Mouse (Mus musculus): ENCODE measurements at regions not wholly inside any gene's neighbourhood (a gene's known extent, or its start where the extent isn't known, plus 50 kb on each side); places are given as distances from the start of the nearest gene placed in this dataset.

DNA sequence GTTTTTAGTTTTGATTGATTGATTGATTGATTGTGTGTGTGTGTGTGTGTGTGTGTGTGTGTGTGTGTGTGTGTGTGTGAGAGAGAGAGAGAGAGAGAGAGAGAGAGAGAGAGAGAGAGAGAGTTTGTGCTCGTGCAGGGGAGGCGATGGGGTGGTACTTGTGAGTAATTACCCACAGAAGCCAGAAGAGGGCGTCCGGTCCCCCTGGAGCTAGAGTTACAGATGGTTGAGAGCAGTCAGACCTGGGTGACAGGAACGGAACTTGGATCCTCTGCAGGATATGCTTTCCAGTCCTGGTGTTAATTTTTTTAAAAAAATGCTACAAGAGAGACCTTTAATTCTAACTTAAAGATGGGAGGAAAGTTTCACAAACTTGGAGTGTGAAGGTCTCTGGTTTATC, 151.7 kb downstream of the CK137956 start:
- WGBS, result 80% methylated on average over 5 of the region's 5 CpGs

DNA sequence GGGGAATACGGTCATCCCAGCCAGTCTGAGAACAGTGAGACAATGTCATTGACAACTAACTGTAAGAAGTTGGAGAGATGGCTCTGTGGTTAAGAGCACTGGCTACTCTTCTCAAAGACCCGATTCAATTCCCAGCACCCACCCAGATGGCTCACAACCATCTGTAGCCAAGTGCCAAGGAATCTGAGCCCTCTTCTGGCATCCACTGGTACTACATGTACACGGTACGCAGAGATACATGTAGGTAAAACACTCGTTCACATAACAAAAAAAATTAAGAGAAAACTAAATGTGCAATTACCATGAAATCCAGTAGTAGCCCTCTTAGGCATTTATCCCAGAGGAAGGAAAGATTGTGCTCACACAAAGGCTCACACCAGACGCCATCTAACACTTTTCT, 156.1 kb downstream of the CK137956 start:
- Histone ChIP-seq H3K4me1 (replicated peaks; ENCODE audit: control insufficient read depth, insufficient read depth, low read length) (no peaks in the 10 kb centered on the region), H3K4me3 (ENCODE audit: control insufficient read depth, insufficient read depth, low read length) (no peak overlapping the region), H3K27me3 (ENCODE audit: control insufficient read depth, insufficient read depth, low read length) (no peaks in the 10 kb centered on the region), H3K27ac (ENCODE audit: control insufficient read depth, insufficient read depth, low read length) (no peak overlapping the region), H3K36me3 (ENCODE audit: control insufficient read depth, insufficient read depth, low read length) (no peaks in the 10 kb centered on the region)
- DNase-seq, result no peak
- TF ChIP-seq POLR2A (IDR thresholded peaks at IDR 0.05; ENCODE audit: control insufficient read depth, extremely low read depth, insufficient read depth, low read length, poor library complexity) (no peak), CTCF (IDR thresholded peaks at IDR 0.05; ENCODE audit: borderline replicate concordance, control insufficient read depth, extremely low read depth, insufficient read depth, low read length, poor library complexity) (no peak)
- WGBS, result 94% methylated on average over 6 of the region's 6 CpGs

More for the DNA sequence above, 151.7 kb downstream of the CK137956 start:
- DNase-seq, result no peak
- Histone ChIP-seq H3K4me3 (ENCODE audit: control insufficient read depth, insufficient read depth, low read length) (no peak overlapping the region), H3K4me1 (replicated peaks; ENCODE audit: control insufficient read depth, insufficient read depth, low read length) (no peaks in the 10 kb centered on the region), H3K27me3 (ENCODE audit: control insufficient read depth, insufficient read depth, low read length) (no peaks in the 10 kb centered on the region), H3K36me3 (ENCODE audit: control insufficient read depth, insufficient read depth, low read length) (no peaks in the 10 kb centered on the region), H3K27ac (ENCODE audit: control insufficient read depth, insufficient read depth, low read length) (no peak overlapping the region)
- TF ChIP-seq POLR2A (IDR thresholded peaks at IDR 0.05; ENCODE audit: control insufficient read depth, extremely low read depth, insufficient read depth, low read length, poor library complexity) (no peak), CTCF (IDR thresholded peaks at IDR 0.05; ENCODE audit: borderline replicate concordance, control insufficient read depth, extremely low read depth, insufficient read depth, low read length, poor library complexity) (no peak)

GRCm38 (mm10) chr4:127812047-127812545, 158.7 kb downstream of the CK137956 start:
- Histone ChIP-seq H3K4me1 (replicated peaks; ENCODE audit: control insufficient read depth, insufficient read depth, low read length) (no peaks in the 10 kb centered on the region), H3K27me3 (ENCODE audit: control insufficient read depth, insufficient read depth, low read length) (no peaks in the 10 kb centered on the region), H3K27ac (ENCODE audit: control insufficient read depth, insufficient read depth, low read length) (no peak overlapping the region), H3K36me3 (ENCODE audit: control insufficient read depth, insufficient read depth, low read length) (no peaks in the 10 kb centered on the region), H3K4me3 (ENCODE audit: control insufficient read depth, insufficient read depth, low read length) (no peak overlapping the region)
- DNase-seq, result no peak
- WGBS, result 86% methylated on average over 3 of the region's 3 CpGs
- no peak for TF ChIP-seq POLR2A (IDR thresholded peaks at IDR 0.05; ENCODE audit: control insufficient read depth, extremely low read depth, insufficient read depth, low read length, poor library complexity)
- no peak for TF ChIP-seq CTCF (IDR thresholded peaks at IDR 0.05; ENCODE audit: borderline replicate concordance, control insufficient read depth, extremely low read depth, insufficient read depth, low read length, poor library complexity)

DNA sequence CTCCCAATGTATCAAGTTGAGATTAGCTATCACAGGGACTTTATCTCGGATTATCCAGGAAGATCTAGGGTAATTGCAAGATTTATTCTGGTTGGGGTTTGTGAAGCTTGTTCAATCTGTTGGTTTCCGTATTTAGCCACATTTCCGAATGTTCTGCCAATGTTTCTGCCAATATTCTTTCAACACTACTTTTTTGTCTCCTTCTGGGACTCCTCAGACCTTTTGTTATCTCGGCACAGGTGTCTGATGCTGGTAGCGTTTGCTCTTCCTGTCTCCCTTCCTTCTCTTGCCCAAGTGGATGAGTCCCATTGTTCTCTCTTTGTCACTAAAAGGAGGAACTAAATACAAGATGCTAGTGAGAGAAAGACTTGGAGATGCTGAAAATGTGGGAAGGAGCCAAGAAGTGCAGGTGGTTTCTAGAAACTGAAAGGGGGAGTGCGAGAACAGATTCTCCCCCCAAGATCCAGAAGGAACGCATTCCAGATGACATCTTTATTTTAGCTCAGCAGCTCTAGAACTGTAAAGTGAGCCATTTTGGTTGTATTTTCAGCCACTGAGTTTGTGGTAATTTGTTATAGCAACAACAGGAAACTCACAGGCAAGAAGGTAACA, 159.7 kb downstream of the CK137956 start:
- no peak for DNase-seq
- H3K4me1 ChIP-seq (replicated peaks; ENCODE audit: control insufficient read depth, insufficient read depth, low read length), result no peaks in the 10 kb centered on the region
- no peaks in the 10 kb centered on the region for H3K36me3 ChIP-seq (ENCODE audit: control insufficient read depth, insufficient read depth, low read length)
- no peak overlapping the region for H3K27ac ChIP-seq (ENCODE audit: control insufficient read depth, insufficient read depth, low read length)
- H3K27me3 ChIP-seq (ENCODE audit: control insufficient read depth, insufficient read depth, low read length), result no peaks in the 10 kb centered on the region
- no peak for TF ChIP-seq CTCF (IDR thresholded peaks at IDR 0.05; ENCODE audit: borderline replicate concordance, control insufficient read depth, extremely low read depth, insufficient read depth, low read length, poor library complexity)
- TF ChIP-seq POLR2A (IDR thresholded peaks at IDR 0.05; ENCODE audit: control insufficient read depth, extremely low read depth, insufficient read depth, low read length, poor library complexity), result no peak
- no peak overlapping the region for H3K4me3 ChIP-seq (ENCODE audit: control insufficient read depth, insufficient read depth, low read length)
- WGBS, result 83% methylated on average over 7 of the region's 7 CpGs

DNA sequence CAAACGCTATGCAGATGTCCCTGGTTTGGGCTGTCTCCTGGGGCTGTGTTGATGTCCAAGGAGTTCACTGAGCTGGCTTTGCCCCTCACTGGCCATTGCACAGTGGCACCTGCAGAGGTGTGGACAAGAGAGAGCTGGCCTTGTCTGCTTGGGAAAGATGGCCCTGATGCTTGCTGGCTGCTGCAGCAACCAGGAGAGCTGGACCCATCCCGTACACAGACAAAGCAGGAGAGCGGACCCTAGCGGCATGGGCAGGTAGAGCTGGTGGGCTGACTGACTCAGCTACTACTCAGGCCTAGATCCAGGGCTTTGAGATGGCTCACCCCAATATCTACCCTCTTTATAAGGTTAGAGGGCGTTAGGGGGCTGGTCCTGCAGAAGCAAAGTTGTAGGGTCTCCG, 161.7 kb downstream of the CK137956 start:
- 76% methylated on average over 6 of the region's 6 CpGs for WGBS

GRCm38 (mm10) chr4:127789206-127789605, 181.5 kb downstream of the CK137956 start:
- H3K4me1 ChIP-seq (replicated peaks; ENCODE audit: control insufficient read depth, insufficient read depth, low read length), result no peaks in the 10 kb centered on the region
- no peak overlapping the region for H3K4me3 ChIP-seq (ENCODE audit: control insufficient read depth, insufficient read depth, low read length)
- H3K27ac ChIP-seq (ENCODE audit: control insufficient read depth, insufficient read depth, low read length), result no peak overlapping the region
- TF ChIP-seq POLR2A (IDR thresholded peaks at IDR 0.05; ENCODE audit: control insufficient read depth, extremely low read depth, insufficient read depth, low read length, poor library complexity) (no peak), CTCF (IDR thresholded peaks at IDR 0.05; ENCODE audit: borderline replicate concordance, control insufficient read depth, extremely low read depth, insufficient read depth, low read length, poor library complexity) (no peak)
- WGBS, result 74% methylated on average over 12 of the region's 12 CpGs
- DNase-seq, result no peak
- H3K36me3 ChIP-seq (ENCODE audit: control insufficient read depth, insufficient read depth, low read length), result no peaks in the 10 kb centered on the region
- no peaks in the 10 kb centered on the region for H3K27me3 ChIP-seq (ENCODE audit: control insufficient read depth, insufficient read depth, low read length)

More for the DNA sequence above, 161.7 kb downstream of the CK137956 start:
- no peak for DNase-seq
- no peak overlapping the region for H3K4me3 ChIP-seq (ENCODE audit: control insufficient read depth, insufficient read depth, low read length)
- no peak overlapping the region for H3K27ac ChIP-seq (ENCODE audit: control insufficient read depth, insufficient read depth, low read length)
- H3K36me3 ChIP-seq (ENCODE audit: control insufficient read depth, insufficient read depth, low read length), result no peaks in the 10 kb centered on the region
- H3K4me1 ChIP-seq (replicated peaks; ENCODE audit: control insufficient read depth, insufficient read depth, low read length), result no peaks in the 10 kb centered on the region
- H3K27me3 ChIP-seq (ENCODE audit: control insufficient read depth, insufficient read depth, low read length), result no peaks in the 10 kb centered on the region
- TF ChIP-seq CTCF (IDR thresholded peaks at IDR 0.05; ENCODE audit: borderline replicate concordance, control insufficient read depth, extremely low read depth, insufficient read depth, low read length, poor library complexity) (no peak), POLR2A (IDR thresholded peaks at IDR 0.05; ENCODE audit: control insufficient read depth, extremely low read depth, insufficient read depth, low read length, poor library complexity) (no peak)

Measured in thymus, adult 2 months (tissue).